Mouse (Mus musculus): ENCODE data around the gene Ccdc8.

Gene Ccdc8

DNA sequence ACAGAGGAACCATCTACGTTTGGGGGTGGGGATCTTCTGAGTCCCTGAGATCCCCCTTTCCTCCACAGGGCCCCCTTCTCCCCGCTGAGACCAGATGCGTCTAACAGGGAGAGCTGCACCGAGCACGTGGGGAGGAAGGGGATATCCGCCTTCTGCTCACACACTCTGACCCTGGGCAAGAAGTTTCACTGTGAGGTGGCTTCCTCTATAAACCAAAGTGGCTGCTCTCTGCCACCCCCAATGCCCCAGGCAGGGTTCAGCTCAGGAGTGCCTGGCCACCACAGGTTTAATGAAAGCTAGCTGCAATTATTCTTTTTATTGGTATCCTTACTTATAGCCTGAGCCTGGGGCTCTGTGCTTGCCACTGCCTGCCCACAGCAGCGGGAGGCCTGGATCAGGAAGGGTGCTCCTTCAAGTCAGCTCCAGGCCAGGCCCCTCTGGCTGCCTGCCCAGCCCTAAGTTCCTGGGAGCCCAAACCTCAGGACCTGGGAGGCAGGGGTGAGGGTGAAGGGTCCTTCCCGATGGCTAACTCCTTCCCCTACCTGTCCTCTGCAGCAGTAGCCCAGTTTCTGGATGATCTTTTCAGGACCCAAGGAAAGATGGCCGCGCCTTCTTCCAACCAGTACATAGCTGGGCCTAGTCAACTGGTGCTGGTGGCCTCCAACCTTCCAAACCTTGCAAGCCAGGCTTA lies 32.5 kb downstream of the Ccdc8 start:
- TF ChIP-seq NANOG (IDR thresholded peaks at IDR 0.05; ENCODE audit: borderline replicate concordance, low read length), result no peak
- Histone ChIP-seq H3K4me3 (replicated peaks; ENCODE audit: low read length) (peak overlapping the region; percentile 100; the same call in 1 of the 2 replicates), H3K36me3 (ENCODE audit: insufficient read depth, low read length) (peaks cover 66% of the 10 kb centered on the region), H3K4me1 (replicated peaks; ENCODE audit: low read depth, low read length) (peaks cover 75% of the 10 kb centered on the region), H3K9me3 (ENCODE audit: low read length) (peaks cover 3% of the 10 kb centered on the region; the same call in 1 of the 2 replicates), H3K27me3 (ENCODE audit: insufficient read depth, low read length) (no peaks in the 10 kb centered on the region)

DNA sequence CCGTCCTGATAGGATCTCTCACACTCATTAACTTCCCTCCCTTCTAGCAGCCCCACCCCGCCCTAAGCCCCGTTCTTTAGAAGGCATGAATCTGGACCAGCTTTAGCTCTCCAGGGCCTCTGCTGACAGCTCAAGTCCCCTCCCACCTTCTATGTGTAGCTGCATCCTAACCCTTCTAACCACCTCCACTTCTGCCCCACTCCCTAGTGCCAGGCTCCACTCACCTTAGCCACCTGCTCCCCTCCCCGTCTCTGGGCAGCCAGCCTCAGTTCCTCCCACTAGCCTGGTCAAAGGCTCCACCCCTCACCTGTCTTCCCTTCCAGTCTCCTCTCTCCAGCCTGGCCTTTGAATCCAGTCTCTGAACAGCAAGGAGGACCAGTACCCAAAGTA lies 33.0 kb downstream of the Ccdc8 start:
- H3K36me3 ChIP-seq (ENCODE audit: insufficient read depth, low read length), result peaks cover 61% of the 10 kb centered on the region
- no peak for TF ChIP-seq POU5F1 (IDR thresholded peaks at IDR 0.05; ENCODE audit: borderline replicate concordance, low read length)
- no peak for TF ChIP-seq NANOG (IDR thresholded peaks at IDR 0.05; ENCODE audit: borderline replicate concordance, low read length)
- no peak for TF ChIP-seq CTCF (conservative IDR thresholded peaks at IDR 0.05; ENCODE audit: low read length)
- peaks cover 70% of the 10 kb centered on the region for H3K4me1 ChIP-seq (replicated peaks; ENCODE audit: low read depth, low read length)
- peaks cover 3% of the 10 kb centered on the region; the same call in 1 of the 2 replicates for H3K9me3 ChIP-seq (ENCODE audit: low read length)
- H3K4me3 ChIP-seq (replicated peaks; ENCODE audit: low read length), result peak overlapping the region; percentile 100
- no peaks in the 10 kb centered on the region for H3K27me3 ChIP-seq (ENCODE audit: insufficient read depth, low read length)

DNA sequence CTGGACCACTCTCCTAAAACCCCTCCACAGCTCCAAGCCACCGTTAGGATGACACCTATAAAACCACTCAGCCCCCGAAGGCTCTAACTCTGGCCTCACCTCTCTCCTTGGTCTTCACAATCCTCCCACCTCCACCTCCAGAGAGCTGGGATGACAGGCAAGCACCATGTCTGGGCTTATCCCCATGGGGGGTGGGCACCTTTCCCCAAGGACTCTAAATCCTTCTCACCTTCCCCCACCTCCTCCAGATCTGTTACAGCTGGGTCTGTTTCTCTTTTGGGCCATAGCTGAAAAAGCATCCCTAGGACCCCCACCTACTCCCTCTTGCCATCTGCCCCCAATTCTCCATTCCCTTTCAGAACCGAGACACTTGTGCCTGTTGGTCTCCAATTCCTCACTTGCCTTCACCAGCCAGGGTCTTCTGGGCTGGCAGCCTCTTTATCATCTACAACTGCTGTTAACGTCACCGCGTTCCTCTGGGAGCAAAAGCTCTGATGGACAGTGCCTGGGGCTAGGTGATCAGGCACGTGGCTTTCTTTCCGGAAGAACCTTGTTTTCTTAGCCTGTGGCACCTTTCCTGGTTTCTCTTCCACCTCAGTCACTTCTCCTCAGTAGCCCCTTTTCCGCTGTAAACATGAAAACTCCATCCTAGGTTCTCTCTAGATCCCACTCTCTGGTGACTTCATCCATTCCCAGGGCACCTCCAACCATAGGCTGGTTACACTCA lies 33.6 kb downstream of the Ccdc8 start:
- TF ChIP-seq CTCF (conservative IDR thresholded peaks at IDR 0.05; ENCODE audit: low read length) (no peak), NANOG (IDR thresholded peaks at IDR 0.05; ENCODE audit: borderline replicate concordance, low read length) (no peak), POU5F1 (IDR thresholded peaks at IDR 0.05; ENCODE audit: borderline replicate concordance, low read length) (no peak)
- Histone ChIP-seq H3K4me3 (replicated peaks; ENCODE audit: low read length) (peak overlapping the region; percentile 100), H3K36me3 (ENCODE audit: insufficient read depth, low read length) (peaks cover 55% of the 10 kb centered on the region), H3K4me1 (replicated peaks; ENCODE audit: low read depth, low read length) (peaks cover 65% of the 10 kb centered on the region), H3K27me3 (ENCODE audit: insufficient read depth, low read length) (no peaks in the 10 kb centered on the region), H3K9me3 (ENCODE audit: low read length) (peaks cover 3% of the 10 kb centered on the region; the same call in 1 of the 2 replicates)

DNA sequence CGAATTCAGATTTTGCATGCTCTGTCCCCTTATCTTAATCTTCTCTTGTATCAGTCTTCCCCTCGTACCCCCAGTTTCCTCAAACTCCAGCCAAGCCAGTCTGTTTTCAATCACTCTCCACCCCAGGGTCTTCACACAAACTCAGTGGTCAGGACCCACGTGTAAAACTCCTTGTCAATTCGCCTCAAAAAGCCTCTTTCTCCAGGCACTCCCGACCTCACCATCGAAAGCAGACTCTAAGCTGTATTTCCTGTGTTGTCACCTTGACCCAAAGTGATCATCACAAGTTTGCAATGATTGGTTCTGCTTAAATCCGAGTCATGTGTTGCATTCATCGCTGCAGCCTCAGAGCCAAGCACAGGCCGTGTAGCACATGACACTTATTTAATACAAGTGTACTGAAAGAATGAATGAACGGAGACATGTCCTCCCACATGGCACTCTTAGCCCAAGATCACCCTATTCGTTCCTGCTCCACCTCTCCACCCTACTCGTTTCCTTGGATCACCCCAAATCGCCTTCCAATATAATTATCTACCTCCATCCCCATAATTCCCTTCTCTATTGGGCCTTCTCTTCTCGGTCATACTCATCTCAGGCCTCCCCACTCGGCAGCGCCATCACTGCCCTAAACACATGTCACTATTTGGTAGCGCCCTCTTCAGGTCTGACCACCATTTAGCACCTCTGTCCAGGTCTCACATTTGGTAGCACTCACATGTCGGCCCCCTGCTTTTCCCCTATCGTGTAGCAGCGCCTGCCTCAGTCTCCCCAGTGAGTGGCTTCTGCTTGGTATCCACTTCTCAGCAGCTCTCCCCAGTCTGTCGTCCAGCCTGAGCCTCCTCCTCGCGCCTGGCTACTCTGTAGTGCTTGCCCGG lies 34.4 kb downstream of the Ccdc8 start:
- Histone ChIP-seq H3K4me3 (replicated peaks; ENCODE audit: low read length) (peak overlapping the region; percentile 100), H3K27me3 (ENCODE audit: insufficient read depth, low read length) (no peaks in the 10 kb centered on the region)

DNA sequence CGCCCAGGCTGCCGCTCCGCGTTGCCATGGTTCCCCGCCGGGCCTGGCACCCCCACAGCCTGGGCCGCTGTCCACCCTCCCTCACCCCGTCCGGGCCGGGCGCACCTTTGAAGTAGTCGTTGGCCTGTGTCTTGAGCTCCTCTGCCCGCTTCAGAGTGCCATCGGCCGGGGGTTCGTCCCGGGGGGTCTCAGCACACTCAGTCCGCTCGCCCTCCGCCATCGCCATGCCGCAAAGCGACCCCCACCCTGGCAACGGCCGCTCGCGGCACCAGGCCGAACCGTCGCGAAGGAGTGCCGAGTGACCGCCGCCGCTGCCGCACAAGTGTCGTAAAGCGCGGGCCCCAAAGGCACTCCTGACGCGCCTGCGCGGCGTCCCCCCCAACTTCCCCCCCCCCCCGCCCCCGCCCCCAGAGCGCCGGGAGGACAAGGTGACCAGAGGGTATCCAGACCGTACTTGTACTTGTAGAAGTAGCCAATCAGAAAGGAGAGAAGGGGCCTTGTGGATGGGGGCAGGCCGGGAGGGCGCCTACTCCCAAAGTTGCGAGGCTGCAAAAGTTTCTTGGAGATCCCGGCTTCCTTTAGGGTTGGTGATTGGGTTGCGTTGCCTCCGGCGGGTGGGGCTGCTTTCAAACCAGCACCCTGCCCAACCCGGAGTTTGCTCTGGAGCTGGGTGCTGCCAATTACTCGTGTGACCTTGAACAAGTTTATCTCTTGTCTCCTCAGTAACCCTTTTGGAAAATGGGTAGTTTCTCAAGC lies 35.3 kb downstream of the Ccdc8 start, which contains the start of gene Ppp5c:
Gene Ppp5c, minus strand, starts transcription at position 337 of the 756 bp plus-strand sequence.
- peaks cover 3% of the 10 kb centered on the region; the same call in 1 of the 2 replicates for H3K9me3 ChIP-seq (ENCODE audit: low read length)
- TF ChIP-seq POU5F1 (IDR thresholded peaks at IDR 0.05; ENCODE audit: borderline replicate concordance, low read length) (no peak), NANOG (IDR thresholded peaks at IDR 0.05; ENCODE audit: borderline replicate concordance, low read length) (no peak), CTCF (conservative IDR thresholded peaks at IDR 0.05; ENCODE audit: low read length) (no peak)

More for the DNA sequence above, 34.4 kb downstream of the Ccdc8 start:
- peaks cover 61% of the 10 kb centered on the region for H3K4me1 ChIP-seq (replicated peaks; ENCODE audit: low read depth, low read length)
- peaks cover 46% of the 10 kb centered on the region for H3K36me3 ChIP-seq (ENCODE audit: insufficient read depth, low read length)
- peak; percentile 54 for TF ChIP-seq CTCF (conservative IDR thresholded peaks at IDR 0.05; ENCODE audit: low read length)
- TF ChIP-seq POU5F1 (IDR thresholded peaks at IDR 0.05; ENCODE audit: borderline replicate concordance, low read length), result no peak
- peaks cover 3% of the 10 kb centered on the region; the same call in 1 of the 2 replicates for H3K9me3 ChIP-seq (ENCODE audit: low read length)

DNA sequence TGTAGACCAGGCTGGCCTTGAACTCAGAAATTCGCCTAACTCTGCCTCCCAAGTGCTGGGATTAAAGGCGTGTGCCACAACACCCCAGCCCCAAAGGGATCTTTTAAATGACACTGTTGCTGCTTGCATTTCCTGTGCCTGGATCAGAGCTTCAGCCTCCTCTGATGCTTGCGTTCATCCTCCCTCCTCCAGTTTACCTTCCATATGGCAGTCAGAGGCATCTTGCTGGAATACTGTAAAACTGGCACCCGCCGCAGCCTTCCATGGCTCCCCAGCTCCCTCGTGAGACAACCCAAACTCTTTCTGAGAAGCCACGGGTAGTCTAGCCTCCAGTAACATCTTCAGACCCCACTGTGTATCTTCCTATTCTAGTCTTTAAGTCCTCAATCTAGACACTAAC lies 36.4 kb downstream of the Ccdc8 start:
- peaks cover 3% of the 10 kb centered on the region; the same call in 1 of the 2 replicates for H3K9me3 ChIP-seq (ENCODE audit: low read length)
- H3K4me3 ChIP-seq (replicated peaks; ENCODE audit: low read length), result no peak overlapping the region
- H3K4me1 ChIP-seq (replicated peaks; ENCODE audit: low read depth, low read length), result peaks cover 45% of the 10 kb centered on the region
- H3K36me3 ChIP-seq (ENCODE audit: insufficient read depth, low read length), result peaks cover 27% of the 10 kb centered on the region
- H3K27me3 ChIP-seq (ENCODE audit: insufficient read depth, low read length), result no peaks in the 10 kb centered on the region
- TF ChIP-seq NANOG (IDR thresholded peaks at IDR 0.05; ENCODE audit: borderline replicate concordance, low read length) (no peak), CTCF (conservative IDR thresholded peaks at IDR 0.05; ENCODE audit: low read length) (no peak), POU5F1 (IDR thresholded peaks at IDR 0.05; ENCODE audit: borderline replicate concordance, low read length) (no peak)

More for the DNA sequence above, 35.3 kb downstream of the Ccdc8 start, which contains the start of gene Ppp5c:
- Histone ChIP-seq H3K4me3 (replicated peaks; ENCODE audit: low read length) (peak within 1 kb of the TSS; percentile 100), H3K27me3 (ENCODE audit: insufficient read depth, low read length) (no peaks in the 10 kb centered on the region), H3K4me1 (replicated peaks; ENCODE audit: low read depth, low read length) (peaks cover 56% of the 10 kb centered on the region), H3K36me3 (ENCODE audit: insufficient read depth, low read length) (peaks cover 38% of the 10 kb centered on the region)

DNA sequence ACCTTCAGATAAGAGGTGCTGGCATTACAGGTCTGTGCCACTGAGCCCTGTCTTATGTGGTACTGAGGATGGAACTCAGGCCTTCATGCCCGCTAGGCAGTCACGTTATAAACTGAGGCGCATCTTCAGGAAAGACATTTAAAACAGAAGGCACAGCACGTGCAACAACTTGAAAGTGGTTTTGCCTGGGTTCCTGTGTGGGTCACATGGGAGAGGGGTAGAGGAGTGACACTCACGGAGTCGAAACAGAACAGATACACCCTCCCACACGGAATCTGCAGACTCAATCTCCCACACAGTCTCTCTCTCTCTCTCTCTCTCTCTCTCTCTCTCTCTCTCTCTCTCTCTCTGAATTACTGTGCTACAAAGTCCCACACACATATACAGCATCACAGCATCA lies 37.7 kb downstream of the Ccdc8 start:
- H3K4me3 ChIP-seq (replicated peaks; ENCODE audit: low read length), result no peak overlapping the region
- H3K27me3 ChIP-seq (ENCODE audit: insufficient read depth, low read length), result no peaks in the 10 kb centered on the region
- peaks cover 3% of the 10 kb centered on the region; the same call in 1 of the 2 replicates for H3K9me3 ChIP-seq (ENCODE audit: low read length)
- H3K4me1 ChIP-seq (replicated peaks; ENCODE audit: low read depth, low read length), result peaks cover 31% of the 10 kb centered on the region
- TF ChIP-seq CTCF (conservative IDR thresholded peaks at IDR 0.05; ENCODE audit: low read length) (no peak), POU5F1 (IDR thresholded peaks at IDR 0.05; ENCODE audit: borderline replicate concordance, low read length) (no peak), NANOG (IDR thresholded peaks at IDR 0.05; ENCODE audit: borderline replicate concordance, low read length) (no peak)
- peaks cover 13% of the 10 kb centered on the region for H3K36me3 ChIP-seq (ENCODE audit: insufficient read depth, low read length)
